Mouse (Mus musculus): ENCODE measurements around the gene Nrtn. TPM values are rescaled to one million over a fixed set of nuclear protein-coding genes. Genes with fewer than 3 reads are reported as not detected.

Gene Nrtn
- total RNA-seq, 4 experiments from 2014 or later = 4.0 to 4.5 (median 4.2) TPM

DNA sequence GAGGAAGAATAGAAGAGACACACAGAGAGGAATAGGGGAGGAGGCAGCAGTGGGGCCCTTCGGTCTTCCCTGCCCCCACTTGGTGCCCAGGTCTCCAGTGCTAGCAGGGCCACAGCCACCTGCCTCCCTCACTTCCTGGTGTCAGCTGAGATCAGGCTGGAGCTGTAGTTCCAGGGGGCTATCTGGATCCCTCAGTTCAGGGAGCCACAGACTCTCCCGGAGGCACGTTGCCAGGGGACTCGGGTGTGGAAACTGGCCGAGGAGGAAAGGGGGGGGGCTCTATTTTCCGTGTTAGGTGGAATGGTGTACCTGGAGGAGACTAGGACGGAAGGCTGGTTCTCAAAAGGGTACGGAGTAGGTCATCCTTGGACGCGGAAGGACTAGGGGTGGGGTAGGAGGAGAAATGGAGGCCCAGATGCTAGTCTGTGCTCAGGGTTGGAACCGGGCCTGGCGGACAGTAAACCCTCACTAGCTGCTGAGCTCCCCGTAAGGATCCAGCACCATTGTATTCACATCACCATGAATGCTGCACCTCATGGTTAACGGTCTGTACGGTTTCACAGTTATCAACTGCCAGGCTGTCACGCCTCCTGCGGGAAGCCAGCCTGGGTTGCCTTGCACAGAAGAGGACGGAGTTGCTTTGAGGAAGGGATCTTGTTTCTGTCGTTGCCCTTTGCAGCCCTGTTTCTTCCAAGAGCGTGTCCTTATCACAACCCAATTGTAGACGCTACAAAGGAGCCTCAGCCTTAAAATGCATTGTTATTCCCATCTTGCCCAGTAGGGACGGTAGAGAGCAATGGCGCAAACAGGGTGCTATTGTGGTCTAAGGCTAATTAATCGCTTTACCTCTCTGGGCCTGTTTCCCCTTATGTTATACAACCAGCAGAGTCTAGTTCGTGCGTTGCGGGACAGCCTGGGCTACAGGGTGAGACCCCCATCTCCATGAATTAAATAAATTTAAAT lies 5.7 kb upstream of the Nrtn start:
- peak; percentile 46 to 49 for DNase-seq (ENCODE audit: low spot score in 2 of 2)

DNA sequence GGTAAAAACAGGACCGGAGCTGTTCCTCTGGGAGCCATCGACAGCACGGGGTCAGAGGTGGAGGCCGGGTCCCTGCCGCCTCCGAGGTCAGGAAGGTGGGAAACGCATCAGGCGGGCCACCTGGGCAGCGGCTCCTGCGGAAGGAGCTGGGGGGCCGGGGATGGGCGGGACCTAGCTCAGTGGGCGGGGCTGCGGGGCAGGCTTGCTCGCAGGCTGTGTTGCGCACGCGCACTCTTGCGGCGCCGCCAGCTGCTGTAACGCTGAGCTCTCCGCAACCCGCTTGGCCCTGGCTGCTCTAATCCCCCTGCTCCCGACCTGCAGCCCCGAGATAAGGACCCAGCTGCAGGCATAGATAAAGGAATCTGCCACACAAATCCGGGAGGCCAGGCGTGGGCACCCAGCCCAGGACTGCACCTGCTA lies 4.7 kb upstream of the Nrtn start:
- peak; percentile 79 to 82 for DNase-seq (ENCODE audit: low spot score in 2 of 2)

DNA sequence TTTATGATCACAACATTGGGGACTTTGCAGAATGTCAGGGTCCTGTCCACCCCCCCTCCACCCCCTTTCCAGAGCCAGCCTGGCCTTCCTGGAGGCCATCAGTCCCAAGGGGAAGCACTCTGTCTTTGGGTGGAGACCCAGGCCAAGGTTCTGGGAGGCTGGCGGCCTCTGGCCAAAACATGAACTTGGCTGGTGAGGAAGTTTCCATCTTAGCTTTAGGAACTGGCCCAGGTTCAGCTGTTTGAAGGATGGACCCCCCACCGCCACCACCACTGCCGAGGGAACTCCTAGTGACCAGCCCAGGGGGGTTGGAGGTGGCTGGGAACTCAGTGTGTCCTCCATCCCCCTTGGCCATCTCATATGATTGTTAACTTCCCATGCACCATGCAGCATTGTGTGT lies 3.7 kb upstream of the Nrtn start:
- DNase-seq (ENCODE audit: low spot score in 2 of 2) = no peak

DNA sequence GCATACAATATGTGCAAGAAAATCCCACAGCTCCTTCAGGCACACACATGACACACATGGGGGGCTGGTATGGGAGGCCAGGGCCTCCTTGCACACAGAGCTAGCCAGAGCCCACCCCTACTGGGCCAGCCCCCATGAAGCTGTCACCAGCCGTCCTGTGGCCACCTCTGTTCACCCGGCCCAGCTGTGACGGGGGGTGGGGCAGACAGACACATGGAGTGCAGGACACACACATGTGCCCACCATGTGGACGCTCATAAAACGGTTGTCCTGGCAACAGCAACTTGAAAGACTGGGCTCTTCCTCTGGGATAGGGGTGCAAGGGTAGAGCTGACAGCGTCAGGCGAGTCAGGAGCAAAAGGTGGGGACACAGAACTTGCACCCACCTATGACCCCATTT lies 1.9 kb upstream of the Nrtn start:
- no peak for DNase-seq (ENCODE audit: low spot score in 2 of 2)

DNA sequence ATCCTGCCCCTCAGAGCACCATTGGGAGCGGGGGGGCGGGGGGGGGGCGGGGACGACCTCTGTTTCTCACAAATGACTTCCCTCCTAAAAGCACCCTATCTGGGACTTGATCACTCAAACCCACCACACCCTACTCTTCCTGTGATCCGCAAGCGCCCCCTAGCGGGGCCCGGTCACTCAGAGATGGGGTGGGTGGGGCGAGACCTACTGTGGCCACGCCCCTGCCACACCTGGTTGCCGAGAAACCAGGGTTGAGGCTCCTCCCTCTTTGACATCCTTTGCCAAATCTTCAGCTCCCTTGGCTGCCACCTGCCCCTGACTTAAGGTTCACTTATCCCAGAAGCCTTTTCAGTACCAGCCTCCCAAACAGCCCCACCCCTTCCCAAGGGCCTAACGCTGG lies 802 bp upstream of the Nrtn start:
- peak in 1 of 2 experiments; percentile 60 for DNase-seq (ENCODE audit: low spot score in 2 of 2)

DNA sequence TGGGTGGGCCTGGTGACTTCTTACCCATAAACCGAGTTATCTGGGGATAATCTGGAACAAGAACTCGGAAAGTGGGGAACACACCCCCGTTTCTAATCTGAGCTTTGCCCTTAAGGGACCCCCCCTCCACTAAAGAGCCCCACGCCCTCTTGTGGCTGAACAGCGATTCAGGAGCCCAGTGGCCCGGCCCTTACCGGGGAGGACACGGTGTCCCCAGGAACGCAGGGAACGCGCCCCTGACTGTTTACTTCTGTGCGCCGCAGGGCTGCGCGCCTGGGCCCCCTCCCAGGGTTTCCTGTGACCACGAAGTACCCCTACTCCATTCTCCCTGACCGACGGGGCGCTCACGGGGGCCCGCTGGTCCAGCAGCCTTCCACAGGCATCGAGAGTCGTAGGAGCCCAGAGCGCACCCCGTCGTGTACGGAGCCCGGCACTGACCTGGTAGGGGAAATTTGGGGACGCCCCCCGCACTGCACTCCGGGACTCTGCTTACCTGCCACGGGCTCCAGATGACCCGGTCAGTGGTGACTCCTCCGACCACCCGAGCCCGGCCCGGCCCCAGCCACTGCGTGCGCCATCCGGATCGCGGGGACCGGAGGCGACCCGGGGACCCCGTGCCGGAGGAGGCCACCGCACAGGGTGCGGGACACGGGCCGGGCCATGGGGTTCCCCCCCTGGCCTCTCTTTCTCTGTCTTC lies 479 bp downstream of the Nrtn start:
- DNase-seq (ENCODE audit: low spot score in 2 of 2) = no peak

DNA sequence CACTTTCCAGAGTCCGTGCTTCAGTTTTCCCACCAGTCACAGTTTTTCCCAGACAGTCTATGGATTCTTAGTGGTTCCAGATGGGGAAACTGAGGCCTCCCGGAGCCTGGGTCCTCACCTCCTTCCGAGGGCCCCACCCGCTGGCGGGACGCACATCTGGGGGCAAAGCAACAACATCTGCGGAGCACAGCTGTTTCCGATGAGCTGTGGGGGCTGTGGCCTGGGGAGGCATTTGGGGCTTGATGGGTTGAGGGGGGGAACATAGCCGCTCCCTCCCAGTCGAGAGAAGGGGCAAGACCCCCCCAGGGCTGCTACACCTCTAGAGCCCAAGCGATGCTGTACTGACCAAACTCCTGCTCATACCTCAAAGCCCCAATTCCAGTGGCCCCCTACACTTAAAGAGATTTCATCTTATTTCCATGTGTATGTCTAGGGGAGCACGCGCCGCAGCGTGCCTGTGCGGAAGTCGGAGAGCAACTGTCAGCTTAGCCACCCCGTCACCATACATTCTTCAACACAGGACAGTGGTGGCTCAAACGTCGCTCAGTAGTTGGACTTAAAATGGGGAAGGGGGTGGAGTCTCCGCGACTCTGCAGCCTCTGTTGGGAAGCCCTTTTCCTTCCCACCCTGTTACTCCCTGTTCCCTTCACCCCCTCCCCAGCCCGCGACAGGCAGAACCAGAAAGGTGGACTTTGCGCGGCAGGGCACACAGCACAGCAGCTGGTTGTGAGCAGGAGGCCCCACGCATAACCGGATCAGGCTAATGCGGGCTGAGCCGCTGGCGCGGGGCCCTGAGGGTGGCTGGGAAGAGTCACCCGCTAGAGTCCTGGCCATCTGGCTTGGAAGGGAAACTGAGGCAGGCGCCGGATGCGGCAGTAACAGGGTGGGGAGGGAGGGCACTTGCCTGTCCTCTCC lies 2.8 kb downstream of the Nrtn start:
- no peak for DNase-seq (ENCODE audit: low spot score in 2 of 2)

DNA sequence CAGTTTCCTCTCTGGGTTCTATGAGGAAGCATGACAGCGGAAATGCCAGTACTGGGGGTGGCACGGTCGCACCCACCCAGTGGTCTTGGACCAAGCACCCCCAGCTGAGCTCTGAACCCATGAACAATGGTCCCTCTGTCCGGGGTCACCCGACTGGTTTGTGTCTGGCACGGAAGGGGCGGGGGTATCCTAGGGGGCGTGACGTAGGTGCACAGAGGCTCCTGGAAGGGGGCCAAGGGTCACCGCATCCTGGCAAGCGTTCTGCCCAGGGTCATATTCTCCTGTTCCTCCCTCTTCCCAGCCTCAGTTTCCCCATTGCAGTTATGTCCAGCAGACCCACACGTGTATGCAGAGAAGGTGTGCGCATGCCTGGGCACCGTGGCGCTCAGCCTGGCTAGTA lies 3.9 kb downstream of the Nrtn start:
- no peak for DNase-seq (ENCODE audit: low spot score in 2 of 2)

DNA sequence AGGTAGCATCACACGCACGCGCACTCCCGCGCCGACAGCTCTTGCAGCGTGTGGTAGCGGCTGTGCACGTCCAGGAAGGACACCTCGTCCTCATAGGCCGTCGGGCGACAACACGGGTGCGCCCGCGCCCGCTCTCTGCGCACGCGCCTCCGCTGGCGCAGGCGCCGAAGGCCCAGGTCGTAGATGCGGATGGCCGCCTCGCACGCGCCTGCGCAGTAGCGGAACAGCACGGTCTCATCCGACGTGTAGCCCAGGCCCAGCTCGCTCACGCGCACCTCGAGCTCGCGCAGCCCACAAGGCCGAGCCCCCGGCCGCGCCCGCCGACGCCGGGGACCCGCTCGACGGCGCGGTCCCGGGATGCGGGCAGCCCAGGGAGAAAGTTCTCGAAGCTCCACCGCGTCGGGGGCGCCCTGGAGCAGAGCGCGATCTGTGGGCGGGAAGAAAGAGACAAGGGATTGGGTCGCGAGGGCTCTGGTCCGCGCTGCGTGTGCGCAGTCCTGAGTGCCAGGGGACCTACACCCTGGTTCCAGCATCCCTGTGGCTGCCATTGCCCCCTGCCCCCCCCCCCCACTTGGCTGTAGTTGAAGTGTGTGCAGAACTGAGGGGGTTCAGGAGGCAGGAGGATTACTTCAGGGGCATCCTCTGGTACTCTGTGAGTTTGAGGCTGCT lies 5.8 kb downstream of the Nrtn start:
- DNase-seq (ENCODE audit: low spot score in 2 of 2) = no peak

DNA sequence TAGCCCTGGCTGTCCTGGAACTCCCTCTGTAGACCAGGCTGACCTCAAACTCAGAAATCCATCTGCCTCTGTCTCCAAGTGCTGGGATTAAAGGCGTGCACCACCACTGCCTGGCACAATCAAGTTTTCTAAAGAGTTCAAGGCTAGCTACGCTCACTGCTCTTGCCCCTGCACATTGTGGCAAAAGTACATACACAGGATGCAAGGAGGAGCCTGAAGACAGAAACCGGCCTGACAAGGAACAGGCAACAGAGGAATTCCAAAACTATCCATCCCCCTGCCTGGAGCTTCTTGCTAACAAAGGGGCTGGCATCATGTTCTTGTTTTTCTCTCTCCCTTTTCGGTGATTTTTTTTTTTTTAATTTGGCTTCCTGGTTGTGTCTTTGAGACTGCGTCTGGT lies 13.2 kb downstream of the Nrtn start:
- no peak for DNase-seq (ENCODE audit: low spot score in 2 of 2)

DNA sequence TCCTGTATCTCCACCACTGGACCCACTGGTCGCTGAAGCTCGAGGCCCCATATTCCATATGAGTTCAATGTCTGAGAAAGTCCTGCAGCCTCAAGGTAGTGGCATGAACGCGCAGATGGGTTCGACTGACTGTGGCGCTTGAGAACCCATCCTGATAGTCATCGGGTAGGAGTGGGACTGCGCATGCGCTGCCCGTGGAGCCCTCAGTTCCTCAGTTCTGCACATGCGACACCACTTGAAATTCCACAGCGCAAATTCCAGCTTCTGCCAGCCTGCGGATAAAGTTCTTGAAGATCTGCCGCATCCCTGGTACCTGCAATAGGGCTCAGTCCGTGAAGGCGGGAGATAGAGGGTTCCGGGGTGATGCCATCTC lies 16.6 kb downstream of the Nrtn start:
- no peak for DNase-seq (ENCODE audit: low spot score in 2 of 2)

DNA sequence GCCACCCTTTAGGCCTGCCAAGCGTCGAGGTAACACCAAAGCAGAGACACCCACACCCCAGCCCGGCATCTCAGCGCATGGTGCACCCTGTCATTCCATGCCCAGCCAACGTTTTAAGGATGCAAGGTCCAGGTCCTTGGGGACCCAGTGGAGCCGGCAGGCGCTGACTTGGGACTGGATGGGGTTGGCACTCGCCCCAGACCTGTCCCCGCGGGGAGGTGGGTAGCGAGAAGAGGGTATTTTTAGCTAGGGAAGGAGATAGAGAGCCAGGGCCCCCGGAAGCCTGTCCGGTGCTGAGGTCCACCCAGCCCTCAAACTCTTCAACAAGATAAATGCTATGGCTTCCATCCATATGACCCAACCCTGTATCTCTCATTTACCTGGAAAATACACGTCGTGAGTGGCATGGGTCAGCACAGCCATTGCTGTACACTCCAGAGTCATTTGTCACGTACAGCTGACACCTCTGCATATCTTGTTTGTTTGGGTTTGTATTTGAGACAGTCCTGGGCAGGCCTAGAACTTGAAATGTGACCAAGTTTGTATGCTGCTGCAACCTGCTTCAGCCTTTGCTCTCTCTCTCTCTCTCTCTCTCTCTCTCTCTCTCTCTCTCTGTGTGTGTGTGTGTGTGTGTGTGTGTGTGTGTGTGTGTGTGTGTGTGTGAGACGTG lies 17.1 kb downstream of the Nrtn start:
- no peak for DNase-seq (ENCODE audit: low spot score in 2 of 2)

DNA sequence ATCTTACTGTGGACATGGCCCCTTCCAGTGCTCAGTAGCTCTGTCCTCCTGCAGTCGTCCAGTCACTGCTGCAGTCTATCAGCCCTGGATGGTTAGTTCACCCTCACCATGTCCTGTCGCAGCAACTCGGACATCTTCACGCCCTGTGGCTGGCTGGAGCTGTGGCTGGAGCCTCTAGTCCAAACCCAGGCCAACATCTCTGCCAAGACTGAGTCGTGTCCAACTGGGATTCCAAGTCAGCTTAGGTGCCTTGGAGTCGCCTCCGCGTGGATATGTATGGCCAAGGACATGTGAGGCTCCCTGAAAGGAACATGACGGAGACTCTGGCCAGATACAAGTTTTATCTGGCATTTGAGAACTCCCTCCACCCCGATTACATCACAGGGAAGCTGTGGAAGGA lies 19.1 kb downstream of the Nrtn start:
- DNase-seq (ENCODE audit: low spot score in 2 of 2) = no peak

DNA sequence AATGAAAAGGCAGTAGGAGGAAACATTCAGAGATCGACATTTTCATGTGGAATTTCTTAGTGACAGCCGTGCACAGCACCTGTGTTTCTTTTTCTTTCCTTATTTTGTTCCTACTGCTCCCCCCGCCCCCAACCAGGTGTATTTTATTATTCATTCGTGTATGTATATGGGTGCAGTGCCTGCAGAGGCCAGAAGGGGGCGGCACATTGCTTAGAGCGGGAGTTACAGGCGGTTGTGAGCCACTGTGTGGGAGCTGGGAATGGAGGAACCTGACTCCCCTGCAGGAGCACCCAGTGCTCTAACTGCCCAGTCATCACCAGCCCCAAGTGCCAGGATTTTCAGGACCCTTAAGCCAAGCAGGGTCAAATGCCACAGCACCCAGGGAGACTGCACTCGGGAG lies 20.8 kb downstream of the Nrtn start:
- DNase-seq (ENCODE audit: low spot score in 2 of 2) = no peak

DNA sequence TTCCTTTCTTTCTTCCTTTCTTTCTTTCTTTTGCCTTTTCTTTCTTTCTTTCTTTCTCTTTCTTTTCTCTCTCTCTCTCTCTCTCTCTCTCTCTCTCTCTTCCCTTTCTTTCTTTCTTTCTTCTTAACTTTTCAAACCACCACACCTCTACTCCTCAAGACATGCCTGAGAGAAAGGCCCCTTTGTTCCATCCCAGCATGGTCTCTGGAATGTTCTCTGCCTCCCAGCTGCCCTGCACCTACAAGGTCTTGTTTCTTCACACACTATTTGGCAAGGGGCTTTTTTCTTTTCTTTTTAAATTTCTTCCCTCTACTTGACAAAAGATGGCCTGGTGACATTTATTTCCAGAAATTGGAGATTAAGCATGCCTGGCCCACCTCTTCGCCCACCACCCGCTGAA lies 27.7 kb downstream of the Nrtn start:
- no peak for DNase-seq (ENCODE audit: low spot score in 2 of 2)

DNA sequence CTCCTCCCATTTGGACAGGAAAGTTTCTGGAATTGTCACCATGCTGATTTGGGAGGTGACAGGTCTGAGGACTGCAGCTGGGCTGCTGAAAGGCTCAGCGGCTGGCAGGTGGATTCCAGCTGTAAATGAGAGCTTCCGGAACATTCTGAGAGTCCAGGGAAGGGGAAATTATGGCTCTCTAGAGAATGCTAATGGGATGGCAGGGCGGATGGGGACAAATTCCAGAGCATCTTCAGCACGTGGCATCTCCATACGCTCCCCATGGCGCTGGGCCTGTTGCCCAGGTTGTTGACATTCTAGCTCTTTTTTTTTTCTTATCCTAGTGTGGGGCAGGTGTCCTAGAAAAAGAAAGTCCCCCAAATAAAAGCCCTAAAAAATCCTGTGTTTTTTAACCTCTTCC lies 28.2 kb downstream of the Nrtn start:
- DNase-seq (ENCODE audit: low spot score in 2 of 2) = no peak

DNA sequence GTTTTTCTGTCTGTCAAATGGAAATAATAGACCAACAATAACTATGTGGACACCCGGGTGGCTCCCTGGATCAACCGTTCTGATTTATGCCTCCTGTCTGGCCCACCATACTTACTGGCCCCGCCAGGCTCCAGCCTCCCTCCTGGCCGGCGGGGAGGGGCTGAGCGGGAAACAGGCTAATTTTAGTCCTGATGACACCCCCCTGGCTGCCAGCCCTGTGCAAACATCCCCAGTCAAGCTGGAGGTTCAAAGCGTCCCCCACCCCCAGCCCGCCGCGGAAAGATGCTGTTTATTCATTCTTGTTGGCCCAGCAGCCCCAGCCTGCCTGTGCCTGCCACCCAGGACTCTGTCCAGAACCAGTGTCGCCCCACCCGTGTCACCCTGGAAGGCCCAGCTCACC lies 29.2 kb downstream of the Nrtn start:
- no peak for DNase-seq (ENCODE audit: low spot score in 2 of 2)

DNA sequence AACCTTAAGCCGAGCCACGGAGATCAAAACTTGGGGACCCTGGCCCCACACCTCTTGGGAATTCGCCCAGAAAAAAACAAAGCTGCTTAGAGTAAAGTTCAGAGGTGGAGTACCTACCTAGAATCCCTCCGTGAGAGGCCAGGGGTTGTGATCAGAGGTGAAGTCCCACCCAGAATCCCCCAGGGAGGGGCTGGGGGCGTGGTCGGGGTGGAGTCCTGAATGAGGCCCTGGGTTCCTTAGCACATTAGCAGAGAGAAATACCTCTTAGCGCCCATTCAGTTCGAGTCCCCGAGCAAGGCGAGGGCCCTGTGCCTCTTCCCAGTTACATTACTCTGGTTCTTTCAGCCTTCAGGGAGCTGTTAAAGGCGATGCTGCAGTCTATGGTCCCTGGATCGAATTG lies 29.7 kb downstream of the Nrtn start:
- no peak for DNase-seq (ENCODE audit: low spot score in 2 of 2)

DNA sequence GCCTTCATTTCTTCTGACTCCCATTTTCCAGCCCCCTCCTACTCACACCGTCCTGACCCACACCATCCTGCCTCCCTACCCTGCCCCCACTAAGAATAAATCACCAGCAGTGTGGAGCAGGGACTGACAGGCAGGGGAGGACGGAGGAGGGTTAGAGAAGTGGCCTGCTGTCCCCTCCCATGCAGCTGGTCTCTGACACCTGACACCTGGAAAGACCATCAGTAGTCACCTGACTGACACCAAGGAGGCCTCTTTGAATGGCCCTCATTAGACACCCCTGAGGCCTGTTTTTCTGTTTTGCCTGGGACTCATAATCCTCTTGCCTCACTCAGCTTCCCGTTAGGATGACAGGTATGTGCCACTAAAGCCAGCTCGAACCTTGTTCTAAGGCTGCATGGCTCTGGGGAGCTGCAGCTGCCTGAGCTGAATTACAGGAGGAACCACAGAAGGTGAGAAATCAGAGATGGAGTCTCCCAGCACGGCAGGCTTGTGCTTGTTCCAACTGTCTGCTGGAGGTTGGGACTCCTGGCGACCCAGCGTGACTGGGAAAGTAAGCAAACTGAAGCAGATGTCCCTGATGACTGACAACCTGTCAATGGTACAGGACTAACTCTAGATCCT lies 30.2 kb downstream of the Nrtn start:
- no peak for DNase-seq (ENCODE audit: low spot score in 2 of 2)

All from left cerebral cortex, adult 8-10 months (tissue).